Mouse (Mus musculus): Measurements from ENCODE around the gene Ngb. TPM values are rescaled to one million over a fixed set of nuclear protein-coding genes. Genes with fewer than 3 reads are reported as not detected.
A peak's percentile ranks its signal among the peaks of the same experiment; 100 is the strongest.

The Ngb gene
- polyA plus RNA-seq (2012; rRNA removed): 3.2 and 4.2 TPM in 2 replicates

DNA sequence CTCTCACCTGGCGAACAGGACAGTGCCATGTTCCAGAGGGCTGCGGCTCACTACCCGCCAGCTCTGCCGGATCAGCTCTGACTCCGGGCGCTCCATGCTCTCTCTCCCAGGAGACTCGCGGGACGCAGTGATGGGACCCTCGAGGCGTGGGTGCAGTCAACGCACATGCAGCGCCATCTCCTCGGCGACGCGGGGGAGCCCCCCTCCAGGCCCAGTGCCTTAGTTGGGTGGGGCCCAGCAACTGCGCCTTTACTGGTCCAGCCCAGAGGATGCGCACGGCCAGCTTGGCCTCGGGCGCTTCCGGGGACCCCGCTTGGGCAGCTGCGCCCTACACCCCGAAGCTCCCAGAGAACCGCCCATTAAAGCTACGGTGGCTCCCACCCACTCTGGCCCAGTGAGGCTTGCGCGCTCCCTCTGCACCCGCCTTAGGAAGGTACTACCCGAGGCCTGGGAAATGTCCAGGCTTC, at the start of gene Ngb:
Gene Ngb, minus strand, starts transcription at position 375 of the 467 bp plus-strand sequence.
- DNase-seq (ENCODE audit: extremely low spot score in 1 of 2, low spot score in 1 of 2): no peak

DNA sequence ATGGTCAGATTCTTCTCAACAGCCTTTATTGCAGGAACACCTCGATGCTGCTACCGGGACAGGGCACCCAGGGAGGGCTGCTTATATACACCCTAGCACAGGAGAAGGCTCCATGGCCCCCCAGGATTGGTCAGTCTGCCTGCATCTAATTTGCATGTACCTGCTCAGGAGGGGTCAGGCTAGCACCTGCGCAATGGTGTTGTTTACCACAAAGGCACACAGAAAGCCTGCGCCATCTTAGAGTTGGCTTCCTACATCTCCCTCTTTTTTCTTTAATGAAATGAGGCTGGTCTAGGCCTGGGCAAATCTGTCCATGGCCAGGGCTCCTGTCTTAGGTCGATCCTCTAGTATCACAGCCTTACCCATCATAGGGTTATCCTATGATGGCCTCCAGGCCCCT, 47.1 kb upstream of the Ngb start:
- no peak for DNase-seq (ENCODE audit: extremely low spot score in 1 of 2, low spot score in 1 of 2)

DNA sequence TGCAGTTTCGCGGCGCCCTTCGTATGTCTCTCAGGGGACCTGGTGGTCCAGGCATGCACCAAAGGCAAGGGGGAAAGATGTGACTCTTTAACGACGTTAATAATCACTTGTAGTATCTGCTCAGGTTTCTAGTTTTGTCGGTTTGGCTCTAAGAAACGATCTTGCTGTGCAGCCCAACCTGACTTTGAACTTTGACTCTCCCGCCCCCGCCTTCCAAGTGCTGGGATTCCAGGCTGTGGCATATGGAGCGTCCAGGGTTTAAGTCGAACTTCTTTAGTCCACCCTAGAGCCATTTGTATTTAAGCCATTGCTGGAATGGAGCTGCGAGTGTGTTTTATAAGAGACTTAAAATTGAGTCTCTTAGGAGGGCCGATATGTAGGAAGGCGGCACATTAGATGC, 45.8 kb upstream of the Ngb start:
- no peak for DNase-seq (ENCODE audit: extremely low spot score in 1 of 2, low spot score in 1 of 2)

GRCm38 (mm10) chr12:87147395-87148089, 45.2 kb upstream of the Ngb start, which contains the start of gene Pomt2:
Gene Pomt2, minus strand, starts transcription at chr12:87147968.
- peak; percentile 93 to 94 for DNase-seq (ENCODE audit: extremely low spot score in 1 of 2, low spot score in 1 of 2)

DNA sequence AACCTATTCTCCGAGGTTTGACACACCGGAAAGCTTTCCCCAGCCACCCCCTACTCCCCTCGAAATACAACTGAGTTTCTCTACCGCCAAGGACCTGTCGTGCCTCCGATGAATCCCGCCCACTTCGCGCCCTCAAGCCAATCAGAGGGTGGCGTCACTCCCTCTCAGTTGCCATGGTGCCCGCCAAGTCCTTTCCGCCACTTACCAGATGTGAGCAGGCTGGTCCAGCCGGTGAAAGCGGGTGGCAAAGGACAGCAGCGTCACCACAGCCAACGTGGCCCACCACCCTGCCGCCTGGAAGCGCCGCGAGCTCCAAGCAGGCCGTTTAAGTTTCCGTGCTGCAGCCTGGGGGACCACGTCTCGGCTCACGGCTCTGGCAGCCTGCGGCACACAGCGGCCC, 44.6 kb upstream of the Ngb start, which contains the start of gene Gstz1:
Gene Gstz1, plus strand, starts transcription at position 200 of the 400 bp plus-strand sequence.
- peak; percentile 83 to 88 for DNase-seq (ENCODE audit: extremely low spot score in 1 of 2, low spot score in 1 of 2)

DNA sequence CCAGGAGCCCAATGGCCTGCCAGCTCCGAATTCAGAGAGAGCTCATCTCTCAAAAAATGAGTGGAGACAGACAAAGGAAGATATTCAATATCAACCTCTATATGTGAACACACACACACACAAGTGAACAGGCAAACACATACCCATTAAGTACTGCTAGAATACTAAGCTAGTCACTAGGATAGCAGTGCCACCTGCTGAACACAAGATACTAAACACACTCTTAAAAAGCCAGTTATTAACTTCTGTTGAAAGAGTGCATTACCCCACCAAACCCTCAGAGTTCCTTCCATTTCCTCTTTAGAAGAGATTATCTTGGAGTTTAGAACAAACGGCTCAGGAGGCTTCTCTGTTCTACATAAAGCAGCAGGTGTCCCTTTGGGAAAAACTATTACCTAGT, 39.8 kb upstream of the Ngb start:
- DNase-seq (ENCODE audit: extremely low spot score in 1 of 2, low spot score in 1 of 2): no peak

DNA sequence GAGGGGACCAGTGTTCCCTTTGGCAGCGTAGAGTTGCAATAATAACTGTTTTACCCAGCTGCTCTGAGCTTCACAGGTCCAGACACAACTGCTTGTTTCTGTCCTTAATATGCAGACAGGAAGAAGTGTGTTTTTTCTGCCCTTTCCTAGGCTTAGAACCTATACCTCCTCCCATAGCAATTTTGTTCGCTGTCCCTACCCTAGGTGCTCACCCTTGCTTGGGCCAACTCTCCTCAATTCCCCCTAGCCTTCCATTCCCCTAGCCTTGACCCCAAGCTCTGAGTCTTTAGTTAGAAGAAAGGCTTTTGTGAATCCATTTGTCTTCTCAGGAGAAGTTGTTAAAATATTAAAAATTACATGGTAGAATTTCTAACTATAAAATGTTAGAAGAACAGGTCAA, 36.4 kb upstream of the Ngb start:
- DNase-seq (ENCODE audit: extremely low spot score in 1 of 2, low spot score in 1 of 2): no peak

GRCm38 (mm10) chr12:87138342-87138701, 36.0 kb upstream of the Ngb start:
- DNase-seq (ENCODE audit: extremely low spot score in 1 of 2, low spot score in 1 of 2): no peak

DNA sequence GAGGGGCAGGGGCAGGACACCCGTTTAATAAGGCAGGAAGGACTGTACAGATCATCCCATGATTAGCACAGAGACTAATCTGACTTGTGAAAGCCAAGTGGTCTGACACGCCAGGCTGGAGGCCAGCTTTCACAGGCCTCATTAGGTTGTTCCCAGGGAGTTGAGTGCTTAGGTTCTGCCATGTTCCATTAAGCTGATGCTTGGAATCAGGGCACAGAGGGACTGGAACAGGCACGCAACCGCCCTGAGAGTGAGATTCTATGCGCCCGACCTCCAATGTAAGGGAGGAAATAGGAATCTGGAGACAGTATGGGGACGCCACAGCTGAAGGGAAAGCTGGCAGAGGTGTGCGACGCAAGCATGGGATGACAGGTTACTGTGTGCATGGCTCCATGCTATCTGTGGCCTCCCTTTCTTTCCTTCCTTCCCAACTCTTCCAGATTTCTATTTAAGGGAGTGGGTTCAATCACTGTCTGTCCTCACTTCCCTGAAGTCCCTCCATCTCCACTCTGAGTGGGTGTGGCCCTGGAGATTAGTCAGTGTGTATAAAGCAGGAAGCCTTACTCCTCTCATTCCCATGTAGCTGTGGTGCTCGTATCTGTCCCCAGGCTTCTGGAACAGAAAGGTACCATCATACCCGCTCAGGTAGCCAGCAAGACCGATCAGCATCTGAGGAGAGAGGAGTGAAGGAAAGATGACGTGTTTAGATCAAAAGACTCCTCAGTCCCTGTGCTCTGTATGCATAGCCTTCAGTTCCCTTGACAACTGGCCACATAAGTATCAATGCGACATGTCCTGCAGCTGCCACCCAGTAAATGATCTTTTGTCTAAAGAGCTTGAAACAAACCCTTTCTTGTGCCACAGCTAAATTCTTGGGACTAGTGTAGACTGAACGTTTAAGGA, 35.4 kb upstream of the Ngb start:
- DNase-seq (ENCODE audit: extremely low spot score in 1 of 2, low spot score in 1 of 2): no peak

DNA sequence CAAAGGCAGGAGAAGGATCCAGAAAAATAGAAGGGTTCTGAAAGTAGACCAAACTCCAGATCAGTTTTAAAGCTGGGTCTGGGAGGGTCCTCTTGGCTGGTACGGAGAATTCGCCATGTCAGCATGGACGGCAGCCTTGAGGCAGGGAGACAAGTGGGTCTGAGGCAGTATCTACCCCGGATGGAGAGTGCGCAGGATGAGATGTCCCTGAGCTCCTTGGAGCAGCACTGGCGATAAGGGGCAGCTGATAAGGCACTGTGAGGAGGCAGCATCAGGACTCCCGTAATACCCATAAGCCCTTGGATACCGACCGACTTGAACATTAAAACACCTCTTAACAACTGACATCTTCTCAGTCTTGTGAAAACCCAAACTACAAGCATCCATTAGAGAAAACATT, 30.4 kb upstream of the Ngb start:
- DNase-seq (ENCODE audit: extremely low spot score in 1 of 2, low spot score in 1 of 2): no peak

GRCm38 (mm10) chr12:87132210-87132609, 29.9 kb upstream of the Ngb start:
- DNase-seq (ENCODE audit: extremely low spot score in 1 of 2, low spot score in 1 of 2): no peak

DNA sequence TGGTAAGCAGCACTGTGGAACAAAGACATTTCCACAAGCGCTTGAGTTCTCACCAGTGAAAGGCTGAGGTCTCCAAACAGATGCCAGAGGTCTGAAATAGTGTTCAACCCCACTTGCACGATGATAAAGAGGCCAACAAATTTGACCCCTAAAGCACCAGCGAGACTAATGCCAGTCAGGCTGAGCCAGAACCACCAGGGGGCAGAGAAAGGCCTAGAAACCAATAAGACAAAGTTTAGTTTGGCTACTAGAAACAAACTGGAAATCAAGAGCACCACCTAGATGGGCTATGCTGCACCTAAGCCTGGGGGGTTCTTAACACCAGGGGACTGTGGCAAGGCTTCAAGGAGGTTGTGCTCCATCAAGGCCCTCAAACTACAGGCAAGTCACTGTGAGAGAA, 29.3 kb upstream of the Ngb start:
- DNase-seq (ENCODE audit: extremely low spot score in 1 of 2, low spot score in 1 of 2): no peak

DNA sequence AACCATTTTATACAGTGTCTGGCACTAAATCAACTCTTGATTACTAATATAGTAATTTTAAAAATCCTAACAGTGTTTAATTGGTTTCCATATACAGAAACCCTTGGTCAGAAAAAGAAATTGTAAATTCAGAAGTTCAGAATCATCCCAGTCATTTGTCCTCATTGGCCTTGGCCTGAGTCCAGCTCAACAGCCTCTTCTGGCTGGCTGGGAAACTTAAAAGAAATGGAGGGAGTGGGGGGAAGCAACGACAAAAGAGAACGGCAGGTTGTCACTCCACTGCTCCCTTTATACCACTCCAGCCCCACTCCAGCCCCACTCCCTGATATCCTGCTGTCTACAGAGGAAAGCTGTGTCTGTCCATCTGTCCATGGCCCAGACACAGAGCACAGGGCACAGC, 28.8 kb upstream of the Ngb start:
- DNase-seq (ENCODE audit: extremely low spot score in 1 of 2, low spot score in 1 of 2): no peak

DNA sequence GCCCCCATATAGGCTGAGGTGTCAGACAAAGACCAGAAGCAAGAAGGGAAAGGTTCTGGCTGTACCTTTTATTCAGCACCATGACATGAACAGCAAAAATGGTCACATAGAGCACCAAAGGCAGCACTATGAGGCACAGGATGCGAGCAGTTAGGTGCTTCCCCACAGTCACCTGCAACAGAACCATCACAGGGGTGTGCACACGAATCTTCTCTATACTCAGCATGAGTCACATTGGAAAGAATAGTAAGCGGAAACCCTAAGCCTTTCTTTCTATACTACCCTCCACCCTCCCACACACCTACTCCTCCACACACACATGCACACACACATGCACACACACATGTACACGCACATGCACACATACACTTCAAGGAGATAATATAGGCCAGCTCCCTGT, 27.9 kb upstream of the Ngb start:
- DNase-seq (ENCODE audit: extremely low spot score in 1 of 2, low spot score in 1 of 2): no peak

DNA sequence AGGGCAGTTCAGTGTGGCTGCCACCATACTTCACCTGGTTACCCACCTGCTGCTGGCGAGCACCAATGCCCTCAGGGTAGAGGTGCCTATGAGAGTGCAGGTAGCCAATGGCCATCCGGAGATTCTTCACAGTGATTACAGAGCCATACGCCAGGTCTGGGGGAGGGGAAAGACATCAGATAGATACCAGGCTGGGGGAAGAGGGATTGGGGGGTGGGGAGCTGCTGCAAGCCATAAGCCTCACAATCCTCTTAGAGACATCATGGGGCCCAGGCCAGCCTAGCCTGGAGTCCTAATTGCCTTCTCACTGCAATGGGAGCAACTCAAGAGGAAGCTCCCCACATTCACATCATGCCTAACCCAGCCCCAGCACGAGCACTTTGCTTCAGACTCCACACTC, 24.9 kb upstream of the Ngb start:
- DNase-seq (ENCODE audit: extremely low spot score in 1 of 2, low spot score in 1 of 2): no peak

DNA sequence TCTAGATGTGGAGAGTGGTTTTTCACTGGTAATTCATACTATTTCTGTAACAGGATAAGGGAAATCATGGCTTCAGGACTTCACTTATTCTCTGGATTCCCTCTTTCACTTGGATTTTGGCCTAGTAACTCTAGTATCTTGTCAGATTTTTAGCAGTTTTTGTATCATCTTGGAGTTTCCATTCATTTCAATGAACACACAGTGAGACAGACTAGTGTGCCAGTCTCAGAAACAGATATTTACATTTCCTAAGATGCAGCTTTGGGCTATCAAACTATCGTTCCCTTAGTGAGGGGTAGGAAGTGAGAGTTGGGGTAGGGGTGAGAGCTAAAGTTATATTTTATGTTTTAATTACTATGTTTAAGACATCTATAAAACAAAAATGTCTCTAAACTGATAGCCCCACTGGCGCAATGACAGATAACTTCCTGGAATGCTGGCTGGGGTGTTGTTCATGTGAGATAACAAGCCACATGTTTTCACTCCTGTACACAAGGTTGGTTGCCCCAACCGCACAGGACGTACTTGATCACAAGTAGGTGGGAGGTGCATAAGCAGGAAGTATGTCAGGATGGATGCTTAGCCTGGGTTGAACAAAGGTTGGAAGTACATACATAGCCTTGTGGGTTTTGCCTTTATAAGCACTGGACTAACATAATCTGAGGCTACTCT, 19.7 kb upstream of the Ngb start:
- no peak for DNase-seq (ENCODE audit: extremely low spot score in 1 of 2, low spot score in 1 of 2)

DNA sequence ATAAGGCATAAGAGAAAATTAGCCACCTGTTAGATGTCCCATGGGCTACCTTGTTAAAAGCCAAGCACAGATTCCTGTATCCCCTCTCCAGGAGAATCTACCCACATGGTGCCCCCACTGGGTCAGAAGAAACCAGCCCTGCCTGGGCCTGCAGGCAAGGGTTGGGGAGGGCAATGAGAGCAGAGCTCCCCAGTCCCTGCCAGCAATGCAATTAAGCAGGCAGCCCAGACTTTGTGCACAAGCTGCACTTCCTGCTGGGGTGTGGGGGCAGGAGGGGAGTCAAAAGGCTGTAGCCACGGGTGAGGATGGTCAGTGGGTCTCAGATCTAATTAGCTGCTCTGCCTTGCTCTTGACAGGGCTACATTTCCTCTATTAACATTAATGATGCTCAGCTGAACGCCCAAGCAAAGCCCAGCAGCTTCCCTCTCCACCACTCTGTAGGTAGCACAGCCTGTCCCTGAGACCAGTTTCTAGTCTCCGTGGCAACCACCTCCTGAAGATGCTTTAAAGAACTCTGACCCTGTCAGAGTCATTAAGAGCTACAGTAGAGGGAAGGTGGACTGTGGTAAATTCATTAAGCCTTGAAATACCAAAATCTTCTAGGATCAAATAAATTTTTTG, 5.1 kb upstream of the Ngb start:
- DNase-seq (ENCODE audit: extremely low spot score in 1 of 2, low spot score in 1 of 2): no peak

- no peak for DNase-seq (ENCODE audit: extremely low spot score in 1 of 2, low spot score in 1 of 2)
Measured at GRCm38 (mm10) chr12:87104796-87105195, 2.5 kb upstream of the Ngb start.

DNA sequence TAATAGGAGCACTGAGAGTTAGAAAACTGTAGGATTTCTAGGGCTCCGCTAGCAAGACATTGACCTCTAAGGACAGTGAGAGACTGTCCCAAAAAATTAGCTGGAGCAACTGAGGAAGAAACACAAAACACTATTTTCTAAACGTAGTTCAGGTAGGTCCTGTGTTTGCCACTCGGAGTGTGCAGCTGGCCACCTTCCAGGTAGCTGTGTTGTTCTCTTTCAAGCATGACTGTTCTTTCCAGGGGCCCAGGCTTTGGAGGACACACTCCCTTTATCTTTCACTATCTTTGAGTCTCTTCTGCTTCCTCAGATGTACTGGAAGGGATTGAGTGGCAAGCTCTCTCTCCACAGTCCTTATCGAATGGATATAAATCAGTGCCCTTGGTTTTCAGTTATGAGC, 1.1 kb upstream of the Ngb start:
- DNase-seq (ENCODE audit: extremely low spot score in 1 of 2, low spot score in 1 of 2): no peak

GRCm38 (mm10) chr12:87100331-87100730, 2.0 kb downstream of the Ngb start:
- no peak for DNase-seq (ENCODE audit: extremely low spot score in 1 of 2, low spot score in 1 of 2)

GRCm38 (mm10) chr12:87093671-87094070, 8.7 kb downstream of the Ngb start:
- peak in 1 of 2 experiments; percentile 36 for DNase-seq (ENCODE audit: extremely low spot score in 1 of 2, low spot score in 1 of 2)

All from frontal cortex, adult 2 months (tissue).